Mouse (Mus musculus) spleen, postnatal 14 days (tissue): Measurements from ENCODE around the gene Methig1.
"Not testable (repeated sequence)": the region's sequence is repeated elsewhere in the genome, so short reads cannot be mapped to it uniquely, and the experiment has no call there.

Experiments
- DNase-seq, 2 experiments: peaks; one replicate each; pipeline ENCODE4 v3.0.0; 2021 to 2022; ENCODE audit warnings: low spot score in 2 of 2

Methig1 gene

DNA sequence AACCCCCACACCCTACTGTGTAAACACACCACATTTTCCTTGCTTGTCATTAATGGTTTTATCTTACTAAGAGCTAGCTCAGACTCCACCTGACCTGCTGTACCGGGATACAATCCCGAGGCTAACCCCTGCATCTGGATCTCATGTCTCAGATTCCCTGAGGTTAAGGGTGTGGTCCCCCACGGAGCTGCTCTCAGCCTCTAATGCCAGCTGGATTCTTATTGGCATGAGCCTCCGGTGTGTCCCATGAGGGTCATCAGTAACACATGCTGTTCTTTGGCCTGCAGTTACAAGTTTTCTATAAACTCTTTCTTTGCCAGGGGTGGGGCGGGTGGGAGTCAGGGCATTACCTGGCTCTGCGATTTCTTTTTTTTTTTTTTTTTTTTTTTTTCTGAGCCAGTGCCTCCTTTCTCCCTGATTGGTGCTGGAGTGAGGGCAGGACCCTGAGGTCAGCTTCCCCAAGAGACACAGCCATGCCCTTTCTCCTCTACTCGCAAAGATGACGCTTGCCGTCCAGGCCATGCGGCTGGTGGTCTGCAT lies at the start of gene Methig1, which contains the start of gene Mettl7a2:
TSS of gene Methig1 (plus strand) at position 439 of the 540 bp plus-strand sequence.
TSS of gene Mettl7a2 (plus strand) at position 490 of the 540 bp plus-strand sequence.
- no peak for DNase-seq

DNA sequence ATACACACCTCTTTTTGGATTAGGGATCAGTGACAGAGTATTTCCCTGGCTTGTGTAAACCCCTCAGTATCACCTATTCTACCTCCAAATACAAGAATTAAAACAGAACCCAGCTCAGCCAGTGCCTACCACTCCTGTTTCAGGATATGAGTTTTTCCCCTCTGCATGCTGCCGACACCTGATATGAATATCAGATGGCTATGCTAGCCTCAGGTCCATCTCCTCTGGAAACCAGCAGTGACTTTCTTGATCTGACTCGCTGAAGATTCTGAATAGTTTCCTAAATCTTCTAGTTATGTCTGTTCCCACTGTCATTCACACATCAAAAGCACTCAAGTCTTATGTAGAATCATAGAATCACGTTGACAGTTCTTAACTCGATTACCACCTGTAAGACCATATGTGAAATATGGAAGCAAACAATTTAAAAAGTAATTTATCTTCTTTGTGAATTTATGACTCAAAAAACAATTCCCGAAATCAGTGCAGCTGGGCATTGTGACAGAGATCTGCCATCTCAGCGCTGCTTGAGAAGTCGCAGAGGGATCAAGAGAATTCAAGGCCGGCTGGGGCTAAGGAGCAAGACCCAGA lies 49.4 kb upstream of the Methig1 start:
- no peak for DNase-seq

DNA sequence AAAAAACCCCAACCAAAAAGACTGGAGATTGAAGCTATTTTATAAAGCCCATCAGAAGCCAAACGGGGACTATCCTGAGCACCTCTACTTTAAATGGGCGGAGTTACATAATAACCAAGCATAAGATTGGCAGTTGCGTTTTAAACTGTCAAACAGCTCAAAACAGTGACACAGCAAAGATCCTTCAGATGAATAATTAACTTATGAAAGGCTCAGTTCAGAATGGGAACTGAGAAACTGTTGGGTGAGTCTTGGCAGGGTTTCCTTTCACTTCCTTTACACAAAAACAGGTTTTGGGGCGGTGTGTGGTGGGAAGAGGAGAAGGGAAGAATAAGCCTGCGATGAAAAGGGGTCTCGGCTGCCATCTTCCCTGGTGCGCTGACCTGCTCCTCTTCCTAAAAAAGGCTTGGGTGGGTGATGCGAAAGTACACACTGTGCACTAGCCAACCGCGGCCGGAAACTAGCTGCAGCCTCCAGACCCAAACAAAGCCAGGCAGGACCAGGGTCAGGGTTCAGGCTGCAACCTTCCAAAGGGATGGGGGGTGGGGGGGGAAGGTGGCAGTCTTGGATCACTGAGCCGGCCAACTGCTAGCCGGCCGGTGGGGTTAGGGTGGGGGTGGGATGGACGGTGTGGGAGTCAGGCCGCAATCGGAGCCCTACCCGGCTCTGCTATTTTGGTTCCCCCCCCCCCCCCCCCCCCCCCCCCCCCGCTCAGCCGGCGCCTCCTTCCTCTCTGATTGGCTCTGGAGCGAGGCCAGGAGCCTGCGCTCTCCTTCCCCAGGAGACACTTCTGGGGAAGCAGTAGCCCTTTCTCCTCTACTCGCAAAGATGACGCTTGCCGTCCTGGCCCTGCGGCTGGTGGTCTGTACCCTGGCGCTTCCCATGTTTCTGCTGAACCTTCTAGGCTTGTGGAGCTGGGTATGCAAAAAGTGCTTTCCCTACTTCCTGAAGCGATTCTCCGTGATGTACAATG lies 48.6 kb upstream of the Methig1 start, which contains the start of gene Mettl7a1:
TSS of gene Mettl7a1 (plus strand) at position 122 of the 973 bp plus-strand sequence.
- DNase-seq = peak; percentile 46 to 65

DNA sequence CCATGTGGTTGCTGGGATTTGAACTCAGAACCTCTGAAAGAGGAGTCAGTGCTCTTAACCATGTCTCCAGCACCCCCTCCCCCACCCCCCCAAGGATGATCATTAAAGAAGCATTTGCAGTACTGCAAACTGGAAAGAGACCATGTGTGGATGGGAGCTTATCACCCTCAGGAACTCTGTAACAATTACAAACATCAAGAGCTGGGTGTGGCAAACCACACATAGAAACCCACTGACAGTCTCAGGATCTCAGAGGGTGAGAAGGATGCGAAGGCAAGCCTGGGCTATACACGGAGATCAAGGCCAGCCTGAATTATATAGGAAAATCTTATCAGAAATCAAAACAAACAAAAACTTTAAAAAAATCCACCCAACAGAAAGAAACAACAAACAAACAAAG lies 46.7 kb upstream of the Methig1 start:
- DNase-seq = no peak

DNA sequence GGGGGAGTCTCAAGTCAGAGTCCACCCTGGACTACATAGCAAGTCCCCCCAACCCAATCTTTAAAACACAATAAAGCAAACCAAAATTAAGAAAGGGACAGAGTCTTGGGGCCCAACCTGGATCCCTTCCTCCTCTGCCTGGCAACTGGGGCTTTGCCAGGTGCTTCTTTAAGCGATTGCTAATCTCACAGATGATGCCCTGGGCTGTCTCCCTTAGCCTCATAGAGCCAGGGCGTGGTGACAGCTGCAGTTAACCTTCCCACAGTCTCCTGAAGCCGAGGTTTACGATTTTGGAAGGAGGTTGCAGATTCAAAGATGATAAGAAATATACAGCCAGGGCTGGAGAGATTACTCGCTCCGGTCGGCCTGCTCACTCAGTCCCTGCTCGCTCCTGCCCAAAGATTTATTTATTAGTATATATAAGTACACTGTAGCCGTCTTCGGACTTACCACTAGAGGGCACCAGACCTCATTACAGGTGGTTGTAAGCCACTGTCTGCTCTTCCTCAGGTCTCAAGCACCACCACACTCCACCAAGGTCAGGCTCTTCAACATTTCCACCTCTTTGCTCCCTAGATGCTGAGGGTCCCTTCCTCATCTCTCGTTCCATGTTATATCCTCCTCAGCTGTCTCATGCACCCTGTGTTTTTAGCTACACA lies 45.4 kb upstream of the Methig1 start:
- peak in 1 of 2 experiments; percentile 22 for DNase-seq

DNA sequence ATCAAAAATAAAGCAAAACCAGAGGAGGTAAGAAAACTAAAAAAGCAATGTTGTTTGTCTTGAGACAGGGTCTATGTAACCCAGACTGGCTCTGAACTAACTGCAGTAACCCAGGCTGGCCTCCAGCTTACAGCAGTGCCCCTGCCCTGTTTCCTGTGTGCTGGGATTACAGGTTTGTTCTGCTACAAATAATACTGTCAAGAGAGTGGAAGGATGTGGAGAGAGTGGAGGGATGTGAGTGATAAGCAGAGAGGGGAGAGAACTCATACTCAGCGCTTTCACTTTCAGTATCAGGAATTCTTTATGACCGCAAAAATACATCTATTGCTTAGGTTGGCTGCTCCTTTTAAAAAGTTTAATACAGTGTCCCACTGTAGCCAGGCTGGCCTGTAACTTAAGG lies 40.6 kb upstream of the Methig1 start:
- no peak for DNase-seq

DNA sequence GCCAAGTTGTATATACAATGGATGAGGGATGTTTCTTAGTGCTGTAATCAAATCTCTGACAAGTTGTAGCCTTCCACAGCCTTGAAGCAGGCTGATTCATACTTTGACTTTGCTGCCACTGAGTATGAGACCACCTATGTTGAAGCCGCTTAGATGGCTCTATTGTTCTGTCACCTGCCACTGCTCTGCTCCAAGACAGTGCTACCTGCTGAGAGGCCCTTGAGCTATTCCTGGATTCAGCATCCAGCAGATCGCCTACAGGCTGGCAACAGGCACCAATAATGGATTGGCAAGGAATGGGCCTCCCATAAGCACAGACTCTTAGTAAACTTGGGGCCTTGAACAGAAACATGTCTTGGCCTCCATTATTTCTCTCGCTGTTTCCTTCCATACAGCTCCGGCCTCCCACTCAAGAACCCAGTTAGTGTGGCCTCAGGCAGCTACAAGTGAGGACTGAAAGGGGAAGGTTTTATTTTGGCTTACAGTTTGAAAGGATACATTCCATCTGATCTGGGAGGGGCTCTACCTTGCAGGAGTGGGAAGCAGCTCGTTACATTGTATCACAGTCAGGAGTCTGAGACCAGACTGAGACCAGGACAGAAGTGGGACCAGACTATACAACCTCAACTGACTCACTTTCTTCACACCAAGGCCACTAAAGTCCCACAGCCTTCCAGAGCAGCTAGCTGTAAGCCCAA lies 38.4 kb upstream of the Methig1 start:
- no peak for DNase-seq

DNA sequence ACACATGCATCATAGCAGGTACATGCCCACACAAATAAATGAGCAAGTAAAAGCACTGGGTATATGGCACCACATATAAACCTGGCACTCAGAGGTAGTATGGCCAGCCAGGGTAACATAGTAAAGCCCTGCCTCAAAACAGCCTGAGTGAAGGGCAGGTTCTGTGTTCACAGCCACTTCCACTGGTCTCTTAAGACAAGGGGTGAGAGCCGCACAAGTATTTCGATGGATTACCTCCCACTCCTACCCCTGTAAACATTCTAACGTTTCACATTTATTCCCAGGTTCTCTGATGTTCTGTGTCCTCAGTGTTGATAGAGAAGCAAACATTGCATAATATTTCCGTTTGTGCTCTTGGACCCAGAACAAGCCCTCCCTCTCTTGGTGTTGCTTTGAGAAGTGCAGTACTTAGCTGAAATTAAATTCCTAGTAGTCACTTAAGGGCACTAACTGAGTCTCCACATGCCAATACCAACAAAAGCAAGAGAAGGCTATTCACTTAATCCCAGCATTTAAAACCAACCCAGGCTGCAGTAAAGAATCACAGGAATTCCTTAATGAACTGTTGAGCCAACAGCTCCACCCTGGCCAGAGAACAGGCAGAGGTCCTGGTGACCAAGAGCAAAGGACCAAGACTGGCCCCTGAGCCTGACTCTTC lies 34.8 kb upstream of the Methig1 start:
- DNase-seq = not testable (repeated sequence)

DNA sequence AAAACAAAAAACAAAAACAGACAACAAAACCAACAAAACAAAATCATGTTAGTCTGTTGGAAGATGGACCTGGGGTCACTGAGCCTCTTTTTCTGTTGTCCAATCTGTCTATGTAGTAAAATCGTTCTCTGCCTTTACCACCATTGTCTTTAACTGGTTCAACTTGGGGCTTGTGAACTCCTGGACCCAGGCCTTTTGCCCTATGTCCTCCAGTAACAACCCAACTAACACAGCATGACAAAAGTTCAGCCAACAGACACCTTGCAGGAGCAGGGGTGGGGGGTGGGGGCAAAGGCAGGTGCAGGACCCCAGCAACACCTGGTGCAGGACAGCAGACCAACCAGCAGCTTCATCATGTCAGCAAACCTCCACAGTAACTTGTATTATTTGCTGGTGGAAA lies 33.1 kb upstream of the Methig1 start:
- DNase-seq = no peak

DNA sequence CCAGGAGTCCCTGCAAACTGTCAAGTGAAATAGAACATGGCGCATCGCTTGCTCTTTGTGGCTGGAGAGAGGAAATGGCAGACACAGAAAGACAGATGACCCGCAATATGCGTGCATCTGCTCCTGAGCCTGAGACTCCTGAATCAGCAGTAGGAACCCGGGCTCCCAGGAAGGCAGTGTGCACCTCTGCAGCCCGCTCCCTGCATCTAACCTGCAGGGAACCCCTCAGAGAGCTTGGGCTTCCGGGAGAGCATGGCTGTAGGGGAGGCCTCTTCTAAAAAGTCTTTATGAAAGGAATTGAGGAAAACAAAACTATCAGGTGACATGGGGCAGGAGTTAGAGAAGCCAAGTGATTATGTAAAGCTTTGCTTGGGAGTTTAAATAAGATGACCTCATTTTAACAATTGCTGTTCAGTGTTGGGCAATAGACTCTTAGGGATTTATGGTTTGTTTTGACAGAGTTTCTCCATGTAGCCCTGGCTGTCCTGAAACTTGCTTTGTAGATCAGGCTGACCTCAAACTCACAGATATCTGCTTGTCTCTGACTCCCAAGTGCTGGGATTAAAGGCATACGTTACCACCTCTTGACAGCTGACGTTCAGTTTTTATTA lies 32.5 kb upstream of the Methig1 start:
- no peak for DNase-seq

DNA sequence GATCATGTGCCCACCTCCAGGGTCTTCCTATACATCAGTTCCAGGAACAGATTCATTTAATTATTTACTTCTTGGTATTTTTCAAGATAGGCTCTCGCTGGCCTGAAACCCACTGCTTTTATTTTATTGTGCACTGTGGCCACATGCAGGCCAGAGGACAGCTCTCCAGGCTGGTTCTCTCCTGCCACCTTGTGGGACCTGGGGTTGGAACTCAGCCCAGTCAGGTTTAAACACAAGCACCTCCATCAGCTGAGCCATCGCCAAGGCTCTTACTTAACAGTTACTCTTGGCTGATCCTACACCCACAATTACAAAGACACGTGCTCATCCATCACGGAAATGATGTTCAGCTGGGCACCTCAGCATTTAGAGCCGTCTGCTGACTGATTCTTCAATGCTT lies 31.8 kb upstream of the Methig1 start:
- no peak for DNase-seq

DNA sequence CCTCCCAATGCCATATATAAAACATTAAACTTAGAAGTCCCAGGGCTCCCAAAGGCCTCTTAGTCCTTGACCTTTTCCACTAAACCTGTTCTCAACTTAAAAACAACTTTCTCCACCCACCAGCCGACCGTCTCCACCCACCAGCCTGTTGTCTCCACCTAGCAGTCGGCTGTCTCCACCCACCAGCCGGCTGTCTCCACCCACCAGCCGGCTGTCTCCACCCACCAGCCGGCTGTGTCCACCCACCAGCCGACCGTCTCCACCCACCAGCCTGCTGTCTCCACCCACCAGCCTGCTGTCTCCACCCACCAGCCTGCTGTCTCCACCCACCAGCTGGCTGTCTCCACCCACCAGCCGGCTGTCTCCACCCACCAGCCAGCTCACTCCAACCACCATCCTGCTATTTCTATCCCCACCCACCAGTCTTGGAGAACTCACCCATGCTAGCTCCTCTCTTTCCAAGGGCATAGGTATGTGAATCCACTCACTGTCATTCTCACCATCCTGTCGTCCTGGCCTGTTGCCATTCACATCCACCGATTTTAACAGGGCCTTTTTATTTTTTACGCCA lies 28.8 kb upstream of the Methig1 start:
- DNase-seq = no peak

DNA sequence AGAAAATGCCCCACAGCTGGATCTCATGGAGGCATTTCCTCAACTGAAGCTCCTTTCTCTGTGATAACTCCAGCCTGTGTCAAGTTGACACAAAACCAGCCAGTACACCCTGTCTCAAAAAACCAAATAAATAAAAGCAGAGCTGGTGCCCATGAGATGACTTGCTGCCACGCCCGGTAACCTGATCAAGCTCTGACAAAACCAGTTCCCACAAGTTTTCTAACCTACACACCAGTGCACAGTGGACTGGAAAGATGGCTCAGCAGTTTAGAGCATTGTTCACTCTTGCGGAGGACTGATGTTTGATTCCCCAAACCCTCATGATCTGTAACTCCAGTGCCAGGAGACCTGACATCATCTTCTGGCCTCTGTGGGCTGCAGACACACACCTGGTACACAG lies 27.7 kb upstream of the Methig1 start:
- DNase-seq = no peak

DNA sequence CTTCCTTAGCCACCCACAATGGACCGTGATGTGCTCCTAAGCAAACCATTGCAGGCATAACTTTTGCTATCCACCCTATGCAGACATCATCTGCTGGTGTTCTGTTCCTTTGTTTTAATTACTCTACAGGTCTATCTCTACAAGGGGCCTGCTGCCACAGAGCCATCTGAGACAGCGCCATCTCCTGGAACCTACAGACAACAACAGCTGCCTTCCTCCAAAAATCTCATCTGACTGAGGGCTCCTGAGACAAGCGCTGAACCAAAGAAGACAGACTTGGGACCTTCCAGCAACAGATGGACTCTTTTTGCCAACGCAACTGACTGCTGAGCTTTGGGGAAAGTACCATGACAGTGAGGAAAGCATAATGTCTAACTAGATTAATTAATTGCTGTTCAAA lies 24.9 kb upstream of the Methig1 start:
- not testable (repeated sequence) for DNase-seq

DNA sequence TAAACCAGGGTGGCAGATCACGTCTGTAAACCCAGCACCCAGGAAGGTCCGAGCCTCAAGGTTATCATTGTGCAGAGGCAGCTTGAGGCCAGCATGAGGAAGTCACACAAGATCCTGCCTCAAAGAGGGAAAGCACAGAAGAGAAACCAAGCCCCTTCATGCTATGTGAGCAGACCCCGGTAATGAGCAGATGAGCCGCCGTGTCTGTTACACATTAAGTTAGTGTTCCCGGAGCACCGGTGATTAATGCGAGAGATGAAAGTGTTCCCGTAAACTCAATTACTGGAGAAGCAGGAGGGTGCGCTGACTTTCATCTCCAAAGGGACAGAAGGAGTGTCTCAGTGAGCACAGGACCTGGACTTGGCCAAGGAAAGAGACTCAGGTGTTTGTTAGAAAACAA lies 23.6 kb upstream of the Methig1 start:
- DNase-seq = not testable (repeated sequence)

DNA sequence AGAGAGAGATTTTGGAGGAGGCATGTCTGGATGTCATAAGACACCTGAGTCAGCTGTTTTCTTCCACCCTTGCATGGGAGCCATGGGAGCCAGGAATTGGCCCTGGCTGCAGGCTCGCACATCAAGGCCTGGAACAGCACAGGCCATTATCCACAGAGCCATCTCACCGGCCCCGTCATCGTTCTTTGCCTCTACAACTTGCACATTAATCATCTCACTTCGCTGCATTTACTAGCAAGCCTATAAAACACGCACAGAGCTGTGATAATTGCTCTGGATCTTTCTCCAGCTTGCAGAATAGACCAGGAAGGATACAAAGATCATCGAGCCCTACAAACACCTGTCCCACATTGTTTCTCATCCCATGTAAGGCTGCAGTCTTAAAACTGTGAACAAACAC lies 22.2 kb upstream of the Methig1 start:
- no peak for DNase-seq

DNA sequence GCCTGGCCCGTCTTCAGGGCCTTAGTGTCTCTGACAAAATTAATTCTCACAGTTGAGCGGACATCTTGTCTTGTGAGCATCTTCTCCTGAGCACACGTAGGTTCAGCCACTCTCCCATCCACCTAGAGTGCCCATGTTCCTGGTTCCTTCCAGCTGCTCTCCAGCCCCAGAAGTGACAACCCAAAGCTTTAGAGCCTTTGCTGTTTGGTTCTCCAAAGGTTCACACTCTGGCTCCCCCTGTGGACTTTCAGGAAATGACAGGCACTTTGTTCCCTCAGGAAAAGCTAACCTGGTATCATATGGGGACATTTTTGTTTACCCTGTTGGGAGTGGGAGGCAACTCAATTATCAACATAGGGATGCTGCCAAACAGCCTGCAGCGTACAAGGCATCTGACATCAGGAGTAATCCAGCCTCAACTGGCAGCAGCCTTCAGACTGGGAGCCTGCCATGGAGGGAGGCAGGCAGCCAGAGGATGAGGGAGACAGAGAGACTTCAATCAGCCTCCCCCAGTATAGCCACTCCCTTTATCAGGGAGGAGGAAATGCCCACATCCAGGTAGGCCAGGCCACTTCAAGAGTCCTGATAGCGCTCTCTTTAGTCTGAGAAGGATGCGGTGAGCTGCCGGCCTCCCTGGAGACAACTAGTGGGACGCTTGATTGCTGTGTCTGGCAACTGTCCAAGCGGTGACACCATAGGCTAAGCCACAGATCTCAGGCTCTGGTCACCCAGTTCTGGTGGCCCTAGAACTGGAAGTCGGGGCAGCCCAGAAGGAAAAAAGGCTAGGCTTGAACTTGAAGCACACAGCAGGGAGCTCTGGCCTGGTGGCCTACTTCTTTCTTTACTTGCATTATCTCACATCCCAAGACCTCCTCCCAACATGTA lies 20.6 kb upstream of the Methig1 start:
- not testable (repeated sequence) for DNase-seq

DNA sequence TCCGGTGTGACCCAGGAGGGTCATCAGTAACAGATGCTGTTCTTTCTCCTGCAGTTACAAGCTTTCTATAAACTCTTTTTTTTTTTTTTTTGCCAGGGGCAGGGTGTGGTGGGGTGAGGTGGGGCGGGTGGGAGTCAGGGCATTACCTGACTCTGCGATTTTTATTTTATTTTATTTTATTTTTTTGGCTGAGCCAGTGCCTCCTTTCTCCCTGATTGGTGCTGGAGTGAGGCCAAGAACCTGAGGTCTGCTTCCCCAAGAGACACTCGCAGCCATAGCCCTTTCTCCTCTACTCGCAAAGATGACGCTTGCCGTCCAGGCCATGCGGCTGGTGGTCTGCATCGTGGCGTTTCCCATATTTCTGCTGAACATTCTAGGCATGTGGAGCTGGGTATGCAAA lies 18.3 kb upstream of the Methig1 start, which contains the start of gene Mettl7a3:
TSS of gene Mettl7a3 (plus strand) at position 301 of the 400 bp plus-strand sequence.
- DNase-seq = no peak

DNA sequence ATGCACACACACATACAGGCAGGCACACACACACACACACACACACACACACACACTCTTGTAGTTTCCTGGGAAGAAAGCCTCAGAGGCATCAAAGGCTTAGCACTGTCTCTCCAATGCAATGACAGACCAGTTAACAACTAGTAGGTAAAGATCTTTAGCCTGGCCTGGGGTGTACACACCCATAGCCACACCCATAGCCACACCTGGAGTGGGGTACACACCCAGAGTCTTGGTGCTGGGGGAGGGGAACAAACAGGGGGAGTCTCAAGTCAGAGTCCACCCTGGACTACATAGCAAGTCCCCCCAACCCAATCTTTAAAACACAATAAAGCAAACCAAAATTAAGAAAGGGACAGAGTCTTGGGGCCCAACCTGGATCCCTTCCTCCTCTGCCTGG lies 15.6 kb upstream of the Methig1 start:
- not testable (repeated sequence) for DNase-seq
